Mouse (Mus musculus): ENCODE data around the gene Exoc3l4. TPM values are rescaled to one million over a fixed set of nuclear protein-coding genes. Genes with fewer than 3 reads are reported as not detected.
A peak's percentile ranks its signal among the peaks of the same experiment; 100 is the strongest.

The Exoc3l4 gene
- polyA plus RNA-seq, 1 experiment, result not detected

GRCm38 (mm10) chr12:111387146-111387545 lies 29.7 kb upstream of the Exoc3l4 start:
- Histone ChIP-seq H3K4me1 (ENCODE audit: control insufficient read depth, insufficient read depth, insufficient read length, low read length) (peaks cover 11% of the 10 kb centered on the region; the same call in 1 of the 2 replicates), H3K27ac (replicated peaks; ENCODE audit: low read depth, low read length) (peak overlapping the region; percentile 87), H3K4me3 (ENCODE audit: insufficient read depth, low read depth, low read length) (no peak overlapping the region)

GRCm38 (mm10) chr12:111394008-111394407 lies 22.8 kb upstream of the Exoc3l4 start:
- no peak overlapping the region for H3K27ac ChIP-seq (replicated peaks; ENCODE audit: low read depth, low read length)
- H3K4me3 ChIP-seq (ENCODE audit: insufficient read depth, low read depth, low read length), result no peak overlapping the region
- no peaks in the 10 kb centered on the region for H3K4me1 ChIP-seq (ENCODE audit: control insufficient read depth, insufficient read depth, insufficient read length, low read length)

- no peak overlapping the region for H3K27ac ChIP-seq (replicated peaks; ENCODE audit: low read depth, low read length)
- H3K4me1 ChIP-seq (ENCODE audit: control insufficient read depth, insufficient read depth, insufficient read length, low read length), result no peaks in the 10 kb centered on the region
- H3K4me3 ChIP-seq (ENCODE audit: insufficient read depth, low read depth, low read length), result no peak overlapping the region
Observed at GRCm38 (mm10) chr12:111396997-111397396, 19.8 kb upstream of the Exoc3l4 start.

GRCm38 (mm10) chr12:111401454-111402184 lies 15.2 kb upstream of the Exoc3l4 start:
- Histone ChIP-seq H3K27ac (replicated peaks; ENCODE audit: low read depth, low read length) (no peak overlapping the region), H3K4me3 (ENCODE audit: insufficient read depth, low read depth, low read length) (no peak overlapping the region), H3K4me1 (ENCODE audit: control insufficient read depth, insufficient read depth, insufficient read length, low read length) (no peaks in the 10 kb centered on the region)

- H3K27ac ChIP-seq (replicated peaks; ENCODE audit: low read depth, low read length), result no peak overlapping the region
- H3K4me1 ChIP-seq (ENCODE audit: control insufficient read depth, insufficient read depth, insufficient read length, low read length), result no peaks in the 10 kb centered on the region
- H3K4me3 ChIP-seq (ENCODE audit: insufficient read depth, low read depth, low read length), result no peak overlapping the region
Observed at GRCm38 (mm10) chr12:111404880-111405279, 11.9 kb upstream of the Exoc3l4 start.

GRCm38 (mm10) chr12:111406622-111407021 lies 10.2 kb upstream of the Exoc3l4 start, which contains the start of gene Lbhd2:
Gene Lbhd2, plus strand, starts transcription at chr12:111406809.
- H3K27ac ChIP-seq (replicated peaks; ENCODE audit: low read depth, low read length), result no peak within 1 kb of the TSS
- H3K4me3 ChIP-seq (ENCODE audit: insufficient read depth, low read depth, low read length), result no peak within 1 kb of the TSS
- no peaks in the 10 kb centered on the region for H3K4me1 ChIP-seq (ENCODE audit: control insufficient read depth, insufficient read depth, insufficient read length, low read length)

GRCm38 (mm10) chr12:111409583-111409982 lies 7.2 kb upstream of the Exoc3l4 start:
- Histone ChIP-seq H3K27ac (replicated peaks; ENCODE audit: low read depth, low read length) (no peak overlapping the region), H3K4me3 (ENCODE audit: insufficient read depth, low read depth, low read length) (no peak overlapping the region), H3K4me1 (ENCODE audit: control insufficient read depth, insufficient read depth, insufficient read length, low read length) (no peaks in the 10 kb centered on the region)

GRCm38 (mm10) chr12:111411631-111412355 lies 5.0 kb upstream of the Exoc3l4 start:
- H3K4me3 ChIP-seq (ENCODE audit: insufficient read depth, low read depth, low read length), result no peak overlapping the region
- no peak overlapping the region for H3K27ac ChIP-seq (replicated peaks; ENCODE audit: low read depth, low read length)
- no peaks in the 10 kb centered on the region for H3K4me1 ChIP-seq (ENCODE audit: control insufficient read depth, insufficient read depth, insufficient read length, low read length)

GRCm38 (mm10) chr12:111412581-111413284 lies 4.1 kb upstream of the Exoc3l4 start:
- H3K27ac ChIP-seq (replicated peaks; ENCODE audit: low read depth, low read length), result peak overlapping the region; percentile 25; the same call in 1 of the 2 replicates
- no peaks in the 10 kb centered on the region for H3K4me1 ChIP-seq (ENCODE audit: control insufficient read depth, insufficient read depth, insufficient read length, low read length)
- peak overlapping the region; percentile 48 for H3K4me3 ChIP-seq (ENCODE audit: insufficient read depth, low read depth, low read length)

GRCm38 (mm10) chr12:111413300-111413699 lies 3.5 kb upstream of the Exoc3l4 start:
- Histone ChIP-seq H3K4me3 (ENCODE audit: insufficient read depth, low read depth, low read length) (peak overlapping the region; percentile 48), H3K27ac (replicated peaks; ENCODE audit: low read depth, low read length) (peak overlapping the region; percentile 25; the same call in 1 of the 2 replicates), H3K4me1 (ENCODE audit: control insufficient read depth, insufficient read depth, insufficient read length, low read length) (no peaks in the 10 kb centered on the region)

GRCm38 (mm10) chr12:111419918-111420317 lies 3.1 kb downstream of the Exoc3l4 start:
- Histone ChIP-seq H3K27ac (replicated peaks; ENCODE audit: low read depth, low read length) (no peak overlapping the region), H3K4me1 (ENCODE audit: control insufficient read depth, insufficient read depth, insufficient read length, low read length) (no peaks in the 10 kb centered on the region), H3K4me3 (ENCODE audit: insufficient read depth, low read depth, low read length) (no peak overlapping the region)

- Histone ChIP-seq H3K4me3 (ENCODE audit: insufficient read depth, low read depth, low read length) (no peak overlapping the region), H3K27ac (replicated peaks; ENCODE audit: low read depth, low read length) (no peak overlapping the region), H3K4me1 (ENCODE audit: control insufficient read depth, insufficient read depth, insufficient read length, low read length) (no peaks in the 10 kb centered on the region)
Observed at GRCm38 (mm10) chr12:111420946-111421709, 4.3 kb downstream of the Exoc3l4 start.

- Histone ChIP-seq H3K4me3 (ENCODE audit: insufficient read depth, low read depth, low read length) (no peak overlapping the region), H3K4me1 (ENCODE audit: control insufficient read depth, insufficient read depth, insufficient read length, low read length) (no peaks in the 10 kb centered on the region), H3K27ac (replicated peaks; ENCODE audit: low read depth, low read length) (no peak overlapping the region)
Observed at GRCm38 (mm10) chr12:111422852-111423251, 6.0 kb downstream of the Exoc3l4 start.

GRCm38 (mm10) chr12:111423570-111424129 lies 6.8 kb downstream of the Exoc3l4 start:
- Histone ChIP-seq H3K4me1 (ENCODE audit: control insufficient read depth, insufficient read depth, insufficient read length, low read length) (no peaks in the 10 kb centered on the region), H3K27ac (replicated peaks; ENCODE audit: low read depth, low read length) (no peak overlapping the region), H3K4me3 (ENCODE audit: insufficient read depth, low read depth, low read length) (no peak overlapping the region)

Measured in brown adipose tissue, adult 24 weeks (tissue).